Comparison of ENCODE assay signal across 19 mouse cellular contexts in genomic region chr2:60233147-60233546, GRCm38 (mm10). TPM values are rescaled to one million over a fixed set of nuclear protein-coding genes. Genes with fewer than 3 reads are reported as not detected.
DNase-seq lines count a peak whose midpoint lies in the region; ATAC-seq and TF ChIP-seq lines count a peak whose summit lies in the region.
"Had no signal": no experiment of that assay in that cellular context is flagged by ENCODE, and none has a peak within 500 bp of the region (broad histone marks: within the 10 kb centered on the region; RNA-seq: fewer than 3 reads in every experiment).

No protein-coding gene starts in this region.

- H3K4me1 ChIP-seq in heart, embryonic 16.5 days (ENCODE audit: control insufficient read depth, insufficient read depth, low read length): no peaks in the 10 kb centered on the region; the same call in 1 of the 2 replicates
- no peaks in the 10 kb centered on the region for H3K4me1 ChIP-seq in hindbrain, postnatal 0 days (ENCODE audit: insufficient read depth, low read length)
- H3K4me1 ChIP-seq: limb, embryonic 15.5 days; neural tube, embryonic 13.5 days had no signal

- TF ChIP-seq CTCF in hindbrain, postnatal 0 days (IDR thresholded peaks at IDR 0.05; ENCODE audit: low read depth): no peak

- no peak overlapping the region for H3K4me3 ChIP-seq in heart, embryonic 16.5 days (ENCODE audit: low read length)
- no peak overlapping the region for H3K4me3 ChIP-seq in hindbrain, postnatal 0 days (ENCODE audit: low read length)
- H3K4me3 ChIP-seq: limb, embryonic 15.5 days; neural tube, embryonic 13.5 days had no signal

- no peaks in the 10 kb centered on the region for H3K27me3 ChIP-seq in heart, embryonic 16.5 days (ENCODE audit: control insufficient read depth, insufficient read depth, low read length)
- no peaks in the 10 kb centered on the region for H3K27me3 ChIP-seq in hindbrain, postnatal 0 days (ENCODE audit: insufficient read depth, low read length)
- H3K27me3 ChIP-seq: CH12.LX; limb, embryonic 15.5 days; neural tube, embryonic 13.5 days had no signal

- intact Hi-C loops in heart, postnatal 25 days (cut with DNase I): no loop called here

- H3K4me2 ChIP-seq in heart, embryonic 16.5 days (ENCODE audit: low read depth, low read length): no peak overlapping the region
- H3K4me2 ChIP-seq in hindbrain, postnatal 0 days (ENCODE audit: low read depth, low read length): no peak overlapping the region
- H3K4me2 ChIP-seq: limb, embryonic 15.5 days; neural tube, embryonic 13.5 days had no signal

- DNase-seq in heart, adult 11 months: peak; percentile 76
- DNase-seq in heart, postnatal 25 days (ENCODE audit: low spot score): no peak
- DNase-seq in ES-CJ7 (ENCODE audit: low read depth, low spot score): peak; percentile 73
- peak; percentile 19 for DNase-seq in adrenal gland, postnatal 25 days
- no peak for DNase-seq in hindbrain, postnatal 0 days (ENCODE audit: low spot score)
- DNase-seq in spleen, postnatal 36 days (ENCODE audit: low spot score in 2 of 2): no peak
- DNase-seq in lung, postnatal 4 days: no peak
- DNase-seq: cerebellum, adult 9-11 months; kidney, adult 11 months; kidney, postnatal 25 days; layer of hippocampus, adult 9-11 months; lung, adult 18-20 months; retina, postnatal 1 day; thymus, adult 18-20 months had no signal

- H3K27ac ChIP-seq in heart, embryonic 16.5 days (ENCODE audit: low read length): peak overlapping the region; percentile 73
- no peak overlapping the region for H3K27ac ChIP-seq in hindbrain, postnatal 0 days
- H3K27ac ChIP-seq: limb, embryonic 15.5 days; neural tube, embryonic 13.5 days had no signal

- no peaks in the 10 kb centered on the region for H3K9me3 ChIP-seq in heart, embryonic 16.5 days (replicated peaks; ENCODE audit: control insufficient read depth, low read length)
- H3K9me3 ChIP-seq in hindbrain, postnatal 0 days (ENCODE audit: low read length): no peaks in the 10 kb centered on the region
- H3K9me3 ChIP-seq: limb, embryonic 15.5 days; neural tube, embryonic 13.5 days had no signal

- peak; percentile 82 for ATAC-seq in heart, embryonic 16.5 days (replicated peaks; ENCODE audit: extremely low read depth, insufficient read depth, low FRiP score)
- no peak for ATAC-seq in hindbrain, postnatal 0 days
- ATAC-seq: hindbrain, embryonic 16.5 days had no signal

- H3K36me3 ChIP-seq in heart, embryonic 16.5 days (ENCODE audit: control insufficient read depth, insufficient read depth): peaks cover 46% of the 10 kb centered on the region
- H3K36me3 ChIP-seq in hindbrain, postnatal 0 days (ENCODE audit: insufficient read depth, low read length): peaks cover 37% of the 10 kb centered on the region

- 26% methylated on average over 2 of the region's 2 CpGs for WGBS in heart, embryonic 16.5 days
- 82% methylated on average over 2 of the region's 2 CpGs for WGBS in hindbrain, postnatal 0 days

- H3K9ac ChIP-seq in heart, embryonic 16.5 days (ENCODE audit: low read length): no peak overlapping the region
- no peak overlapping the region for H3K9ac ChIP-seq in hindbrain, postnatal 0 days (replicated peaks; ENCODE audit: low read length)
- H3K9ac ChIP-seq: limb, embryonic 15.5 days; neural tube, embryonic 13.5 days had no signal

RNA-seq across cellular contexts. Expression of gene March7, which starts 23.5 kb away (rescaled TPM):
- 10 to 100 TPM; 24.1 to 25.9 TPM for total RNA-seq in heart, postnatal 25 days (2021)
- 49.8 and 55.5 TPM in 2 replicates for total RNA-seq in adrenal gland, postnatal 25 days (2021)
- polyA plus RNA-seq in heart, embryonic 16.5 days (2015; fragmentation: Nextera tagmentation; extraction: Ambion mirVana): 53.5 and 57.5 TPM in 2 replicates
- 57.5 and 77.2 TPM in 2 replicates for total RNA-seq in hindbrain, postnatal 0 days (2014; rRNA removed)
- polyA plus RNA-seq in hindbrain, postnatal 0 days (2015; fragmentation: Nextera tagmentation; extraction: Ambion mirVana): 79.4 and 81.2 TPM in 2 replicates

RNA-seq across cellular contexts. Expression of gene Baz2b, which starts 23.5 kb away (rescaled TPM):
- total RNA-seq in heart, postnatal 25 days (2021): 10 to 100 TPM; 34.7 to 40.5 TPM
- total RNA-seq in adrenal gland, postnatal 25 days (2021): 98.4 and 110 TPM in 2 replicates
- polyA plus RNA-seq in heart, embryonic 16.5 days (2015; fragmentation: Nextera tagmentation; extraction: Ambion mirVana): 42.7 and 43.9 TPM in 2 replicates
- total RNA-seq in hindbrain, postnatal 0 days (2014; rRNA removed): 62.3 and 79.4 TPM in 2 replicates
- polyA plus RNA-seq in hindbrain, postnatal 0 days (2015; fragmentation: Nextera tagmentation; extraction: Ambion mirVana): 71.3 and 74.7 TPM in 2 replicates

RNA-seq across cellular contexts. Expression of gene Cd302, which starts 51.1 kb away (rescaled TPM):
- total RNA-seq in heart, postnatal 25 days (2021): 1 to 10 TPM; 9.4 to 9.9 TPM
- total RNA-seq in adrenal gland, postnatal 25 days (2021): 27.6 and 27.7 TPM in 2 replicates
- polyA plus RNA-seq in heart, embryonic 16.5 days (2015; fragmentation: Nextera tagmentation; extraction: Ambion mirVana): 15.3 and 17.9 TPM in 2 replicates
- total RNA-seq in hindbrain, postnatal 0 days (2014; rRNA removed): 4.9 and 6.6 TPM in 2 replicates
- polyA plus RNA-seq in hindbrain, postnatal 0 days (2015; fragmentation: Nextera tagmentation; extraction: Ambion mirVana): 26.3 and 27.7 TPM in 2 replicates
- total RNA-seq: CH12.LX had no signal

Comparison
In these comparisons a context has a peak if more than half of its experiments do, and no peak if none do; other contexts are left out.
1. DNase-seq: peak in heart, adult 11 months (single experiment), ES-CJ7 (single experiment) and adrenal gland, postnatal 25 days (single experiment); none in heart, postnatal 25 days (single experiment), hindbrain, postnatal 0 days (single experiment), spleen, postnatal 36 days (0 of 2) and lung, postnatal 4 days (0 of 2).